Mouse (Mus musculus) urinary bladder, postnatal 4 days (tissue): ENCODE measurements at regions not wholly inside any gene's neighbourhood (a gene's known extent, or its start where the extent isn't known, plus 50 kb on each side); places are given as distances from the start of the nearest gene placed in this dataset.

Experiments used
- DNase-seq, 2 experiments: peaks; one replicate each; pipeline ENCODE4 v3.0.0; 2021 to 2022; ENCODE audit warnings: low spot score in 2 of 2

GRCm38 (mm10) chr10:17202556-17203415 is 520.2 kb upstream of the Cited2 start:
- DNase-seq, result no peak

- DNase-seq, result no peak
These were observed 519.5 kb upstream of the Cited2 start for GRCm38 (mm10) chr10:17203416-17204110.

- DNase-seq, result no peak
These were observed 518.9 kb upstream of the Cited2 start for GRCm38 (mm10) chr10:17204153-17204552.

GRCm38 (mm10) chr10:17212551-17213309 is 510.3 kb upstream of the Cited2 start:
- no peak for DNase-seq

GRCm38 (mm10) chr10:17213310-17214064 is 509.5 kb upstream of the Cited2 start:
- no peak for DNase-seq

- no peak for DNase-seq
These were observed 509.0 kb upstream of the Cited2 start for GRCm38 (mm10) chr10:17214065-17214440.

GRCm38 (mm10) chr10:17215029-17215428 is 508.0 kb upstream of the Cited2 start:
- DNase-seq, result no peak

- DNase-seq, result no peak
These were observed 501.5 kb upstream of the Cited2 start for GRCm38 (mm10) chr10:17221495-17221894.

GRCm38 (mm10) chr10:17225727-17226126 is 497.3 kb upstream of the Cited2 start:
- DNase-seq, result no peak

- no peak for DNase-seq
These were observed 492.8 kb upstream of the Cited2 start for GRCm38 (mm10) chr10:17230040-17230818.

GRCm38 (mm10) chr10:17235955-17236650 is 486.9 kb upstream of the Cited2 start:
- DNase-seq, result no peak

GRCm38 (mm10) chr10:17236761-17237160 is 486.3 kb upstream of the Cited2 start:
- DNase-seq, result no peak

- no peak for DNase-seq
These were observed 485.6 kb upstream of the Cited2 start for GRCm38 (mm10) chr10:17237463-17237862.

- no peak for DNase-seq
These were observed 484.8 kb upstream of the Cited2 start for GRCm38 (mm10) chr10:17237918-17238850.

- no peak for DNase-seq
These were observed 474.7 kb upstream of the Cited2 start for GRCm38 (mm10) chr10:17248270-17248669.

- DNase-seq, result no peak
These were observed 470.0 kb upstream of the Cited2 start for GRCm38 (mm10) chr10:17253040-17253439.

GRCm38 (mm10) chr10:17260154-17260553 is 462.9 kb upstream of the Cited2 start:
- DNase-seq, result no peak

GRCm38 (mm10) chr10:17260615-17261014 is 462.4 kb upstream of the Cited2 start:
- DNase-seq, result no peak

- DNase-seq, result no peak
These were observed 461.7 kb upstream of the Cited2 start for GRCm38 (mm10) chr10:17261192-17261824.
